Mouse (Mus musculus) duodenum, adult 2 months (tissue): ENCODE results near the gene Mylk2. TPM values are rescaled to one million over a fixed set of nuclear protein-coding genes. Genes with fewer than 3 reads are reported as not detected.

ENCODE experiments used
- polyA plus RNA-seq: library from polyadenylated mRNA; depleted of rRNA; stranded (reverse); fragments of >200 nt; gene quantifications from 2 replicates; pipeline ENCODE4 v1.2.3, GENCODE M21; 2012; ENCODE audit warnings: low replicate concordance; rRNA removed

The Mylk2 gene
- polyA plus RNA-seq = 0.04 TPM in 1 of 2 replicates, not detected in the other

DNA sequence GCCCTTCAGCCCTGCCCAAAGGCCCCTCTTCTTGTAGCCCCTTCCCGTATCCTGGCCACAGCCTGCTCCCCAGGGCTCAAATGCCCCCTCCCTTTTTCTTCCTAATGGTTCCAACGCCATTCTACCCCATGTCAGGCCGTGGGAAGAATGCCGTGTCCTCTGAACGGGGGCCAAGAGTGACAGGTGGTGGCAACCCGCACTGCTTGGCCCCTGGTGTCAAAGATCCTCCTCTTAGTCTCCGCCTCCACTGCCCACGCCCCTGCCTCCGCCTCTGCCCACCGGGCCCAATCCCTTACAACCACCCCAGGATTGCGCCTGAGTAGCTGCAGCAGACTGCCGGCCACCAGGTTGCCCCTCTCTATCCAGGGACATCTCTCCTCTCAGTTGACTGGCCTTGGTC, at the start of gene Mylk2:
TSS of gene Mylk2 (plus strand) at position 322 of the 400 bp plus-strand sequence.

DNA sequence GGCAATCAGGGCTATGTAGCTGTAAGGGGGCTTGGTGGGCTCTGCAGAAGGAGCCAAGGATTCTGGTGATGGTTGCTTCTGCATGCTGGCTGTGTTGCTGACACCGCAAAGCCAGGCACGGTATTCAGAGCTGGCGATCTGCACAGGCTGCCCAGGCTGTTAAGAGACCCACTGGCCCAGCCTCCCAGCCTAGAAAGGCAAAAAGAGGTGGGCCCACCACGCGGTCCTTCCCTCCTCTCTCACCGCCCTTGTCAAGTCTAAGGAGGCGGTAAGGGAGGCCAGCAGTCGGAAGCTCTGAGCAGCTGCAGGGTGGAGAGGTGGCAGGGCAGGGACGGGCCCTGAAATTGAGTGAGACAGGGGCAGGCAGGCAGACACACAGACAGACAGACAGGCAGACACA, 21.9 kb downstream of the Mylk2 start, which contains the start of gene Foxs1:
TSS of gene Foxs1 (minus strand) at position 161 of the 400 bp plus-strand sequence.

DNA sequence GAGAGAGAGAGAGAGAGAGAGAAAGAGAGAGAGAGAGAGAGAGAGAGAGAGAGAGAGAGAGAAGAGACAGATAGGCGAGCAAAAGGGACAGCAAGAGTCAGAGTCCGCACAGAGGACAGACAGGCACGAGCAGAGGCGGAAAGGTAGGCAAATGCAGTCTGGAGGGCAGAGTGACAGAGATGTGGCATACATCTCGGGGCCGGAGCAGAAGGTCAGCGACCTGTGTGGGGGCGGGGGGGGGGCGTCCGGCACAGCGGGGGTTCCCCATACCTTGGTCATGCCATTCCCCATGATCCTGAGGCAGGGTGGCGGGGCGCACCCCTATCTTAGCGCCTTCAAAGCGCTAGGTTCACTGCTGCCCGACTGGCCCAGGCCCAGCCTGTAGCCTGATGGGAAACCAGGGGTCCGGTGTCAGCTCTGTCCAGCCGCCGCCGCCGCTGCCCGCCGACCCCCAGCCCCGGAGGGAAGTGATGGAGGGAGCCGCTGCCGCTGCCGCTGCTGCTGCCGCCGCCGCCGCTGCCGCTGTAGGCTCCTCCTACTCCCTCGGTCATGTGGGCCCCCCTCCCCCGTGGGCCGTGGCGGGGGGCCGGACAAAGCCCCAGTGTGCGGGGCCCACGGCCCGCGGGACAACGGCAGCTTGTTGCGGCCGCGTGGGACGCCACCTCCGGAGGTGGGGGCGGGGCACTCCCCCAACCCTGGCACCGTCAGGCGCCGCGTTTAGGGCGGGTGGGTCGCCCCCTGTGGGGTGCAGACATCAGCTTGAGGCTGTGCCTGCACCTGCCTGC, 40.1 kb downstream of the Mylk2 start, which contains the start of gene Dusp15:
TSS of gene Dusp15 (minus strand) at position 634 of the 785 bp plus-strand sequence.

DNA sequence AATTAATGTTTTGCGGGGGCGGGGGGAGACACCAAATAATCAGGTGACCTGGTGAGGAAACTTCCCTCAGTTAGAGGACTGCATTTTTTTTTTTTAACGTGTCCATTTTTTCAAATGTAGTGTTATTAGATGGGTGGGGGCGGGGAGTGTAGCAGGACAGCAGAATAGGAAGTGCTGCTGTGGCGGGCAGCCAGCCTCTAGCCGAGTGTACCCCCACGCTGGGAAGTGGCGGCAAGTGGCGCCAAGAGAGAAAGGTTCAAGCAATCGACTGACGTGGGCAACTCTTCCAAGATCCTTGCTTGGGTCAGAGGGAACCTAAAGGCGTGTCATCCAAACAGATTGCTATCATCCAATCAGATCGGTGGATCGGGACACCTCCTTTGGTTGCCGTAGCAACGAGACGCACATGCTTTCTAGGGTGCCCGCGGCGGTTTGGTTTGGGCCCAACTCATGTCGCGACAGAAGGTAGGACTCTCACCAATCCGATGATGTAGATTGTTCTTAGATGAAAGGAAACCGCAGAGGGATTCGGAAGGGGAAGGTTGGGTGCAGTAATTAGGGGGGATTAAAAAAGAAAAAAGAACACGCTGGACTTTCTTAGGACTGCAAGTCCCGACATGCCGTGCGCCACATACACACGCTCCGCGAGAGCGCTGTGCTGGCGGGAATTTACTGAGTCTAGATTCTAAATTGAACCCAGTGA, 51.1 kb downstream of the Mylk2 start, which contains the start of gene Ttll9:
TSS of gene Ttll9 (plus strand) at position 395 of the 703 bp plus-strand sequence.

Other genes with a start within 250 kb of the Mylk2 start
- gene H13, start 241.9 kb upstream of the Mylk2 start, polyA plus RNA-seq = 131 and 168 TPM in 2 replicates
- gene Mcts2, start 224.3 kb upstream of the Mylk2 start, polyA plus RNA-seq = 1.0 and 1.1 TPM in 2 replicates
- 431 and 630 TPM in 2 replicates for gene Id1, start 175.1 kb upstream of the Mylk2 start, polyA plus RNA-seq
- gene Cox4i2, start 157.2 kb upstream of the Mylk2 start, polyA plus RNA-seq = 0.60 and 1.2 TPM in 2 replicates
- gene Bcl2l1, start 79.6 kb upstream of the Mylk2 start, polyA plus RNA-seq = 28.4 and 66.4 TPM in 2 replicates
- gene Tpx2, start 63.4 kb upstream of the Mylk2 start, polyA plus RNA-seq = 0.34 and 0.41 TPM in 2 replicates
- 2.4 and 3.3 TPM in 2 replicates for gene Foxs1, start 21.9 kb downstream of the Mylk2 start, polyA plus RNA-seq
- gene Dusp15, start 40.3 kb downstream of the Mylk2 start, polyA plus RNA-seq = 0.02 and 0.04 TPM in 2 replicates
- not detected in 2 replicates for gene Ttll9, start 51.1 kb downstream of the Mylk2 start, polyA plus RNA-seq
- gene Pdrg1, start 104.1 kb downstream of the Mylk2 start, polyA plus RNA-seq = 12.2 and 13.6 TPM in 2 replicates
- 0.09 and 0.12 TPM in 2 replicates for gene Xkr7, start 120.5 kb downstream of the Mylk2 start, polyA plus RNA-seq
- 7.3 and 7.4 TPM in 2 replicates for gene Ccm2l, start 154.6 kb downstream of the Mylk2 start, polyA plus RNA-seq
- 15.7 and 19.1 TPM in 2 replicates for gene Hck, start 197.1 kb downstream of the Mylk2 start, polyA plus RNA-seq
- gene Tm9sf4, start 250.0 kb downstream of the Mylk2 start, polyA plus RNA-seq = 22.9 and 34.5 TPM in 2 replicates